Mouse (Mus musculus) gastrocnemius, postnatal 14 days (tissue): ENCODE data around the gene Impg1. TPM values are rescaled to one million over a fixed set of nuclear protein-coding genes. Genes with fewer than 3 reads are reported as not detected.

Experiments
- DNase-seq: peaks from one replicate; pipeline ENCODE4 v3.0.0; 2021; ENCODE audit warnings: mixed read lengths
- intact Hi-C: fragments of 180-260 bp; cut with DNase I; formaldehyde crosslinking; loops from one replicate; pipeline ENCODE4 v1.15.1; 2025; ENCODE audit warnings: low total_unique reads
- total RNA-seq, 2 experiments: library from RNA; stranded (reverse); gene quantifications; 2 replicates each; pipeline ENCODE4 v1.2.3; 2021

The Impg1 gene
- total RNA-seq, 2 experiments from 2014 or later: 0.06 to 0.09 TPM

- DNase-seq: no peak
- intact Hi-C loops: no loop called here
Observed at GRCm38 (mm10) chr9:80296086-80296485, 169.2 kb downstream of the Impg1 start.

GRCm38 (mm10) chr9:80293056-80293584 is 172.2 kb downstream of the Impg1 start:
- intact Hi-C loops: no loop called here

GRCm38 (mm10) chr9:80286845-80287244 is 178.4 kb downstream of the Impg1 start:
- intact Hi-C loops: no loop called here

More at GRCm38 (mm10) chr9:80293056-80293584, 172.2 kb downstream of the Impg1 start:
- DNase-seq: no peak

GRCm38 (mm10) chr9:80284539-80285174 is 180.6 kb downstream of the Impg1 start:
- no peak for DNase-seq
- intact Hi-C loops: no loop called here

More at GRCm38 (mm10) chr9:80286845-80287244, 178.4 kb downstream of the Impg1 start:
- no peak for DNase-seq

GRCm38 (mm10) chr9:80282426-80282825 is 182.9 kb downstream of the Impg1 start:
- intact Hi-C loops: no loop called here

GRCm38 (mm10) chr9:80280724-80281123 is 184.6 kb downstream of the Impg1 start:
- intact Hi-C loops: no loop called here
- no peak for DNase-seq

More at GRCm38 (mm10) chr9:80282426-80282825, 182.9 kb downstream of the Impg1 start:
- no peak for DNase-seq

GRCm38 (mm10) chr9:80277770-80278169 is 187.5 kb downstream of the Impg1 start:
- no peak for DNase-seq

GRCm38 (mm10) chr9:80277157-80277556 is 188.1 kb downstream of the Impg1 start:
- no peak for DNase-seq
- intact Hi-C loops: no loop called here

More at GRCm38 (mm10) chr9:80277770-80278169, 187.5 kb downstream of the Impg1 start:
- intact Hi-C loops: no loop called here

- no peak for DNase-seq
- intact Hi-C loops: no loop called here
Observed at GRCm38 (mm10) chr9:80275772-80276134, 189.5 kb downstream of the Impg1 start.

- no peak for DNase-seq
- intact Hi-C loops: no loop called here
Observed at GRCm38 (mm10) chr9:80275053-80275771, 190.1 kb downstream of the Impg1 start.

- intact Hi-C loops: no loop called here
- no peak for DNase-seq
Observed at GRCm38 (mm10) chr9:80272951-80273350, 192.3 kb downstream of the Impg1 start.

- no peak for DNase-seq
- intact Hi-C loops: no loop called here
Observed at GRCm38 (mm10) chr9:80269596-80269995, 195.7 kb downstream of the Impg1 start.

GRCm38 (mm10) chr9:80266507-80266906 is 198.8 kb downstream of the Impg1 start:
- intact Hi-C loops: no loop called here
- no peak for DNase-seq

GRCm38 (mm10) chr9:80266086-80266485 is 199.2 kb downstream of the Impg1 start:
- no peak for DNase-seq
- intact Hi-C loops: no loop called here
